Mouse (Mus musculus) limb, embryonic 11.5 days (tissue): ENCODE data around the gene Iqgap2. TPM values are rescaled to one million over a fixed set of nuclear protein-coding genes. Genes with fewer than 3 reads are reported as not detected.

Source experiments
- ATAC-seq: fragments of 200-750 bp; cut with Nextera tagmentation; 2 replicates; pipeline ENCODE4 v1.8.0; 2017; ENCODE audit warnings: low read depth; ENCODE audit not compliant: insufficient number of reproducible peaks, low FRiP score, low TSS enrichment
- DNase-seq: peaks from one replicate; pipeline ENCODE4 v3.0.0-alpha.2; 2015; ENCODE audit warnings: low spot score
- H3K27ac ChIP-seq: fragments of 300-500 bp; sonication (generic); replicated peaks from 2 replicates; pipeline ENCODE4 v1.5.1; 2014; ENCODE audit warnings: low read depth, mild to moderate bottlenecking, low read length
- H3K27me3 ChIP-seq: fragments of 300-500 bp; sonication (generic); 2 replicates; pipeline ENCODE4 v1.6.1; 2014; ENCODE audit warnings: mild to moderate bottlenecking, low read length, mixed read lengths; ENCODE audit not compliant: control insufficient read depth, insufficient read depth
- H3K36me3 ChIP-seq: fragments of 300-500 bp; sonication (generic); 2 replicates; pipeline ENCODE4 v1.6.1; 2014; ENCODE audit warnings: mild to moderate bottlenecking, low read length, moderate library complexity, mixed read lengths; ENCODE audit not compliant: control insufficient read depth, insufficient read depth
- H3K4me1 ChIP-seq: fragments of 300-500 bp; sonication (generic); 2 replicates; pipeline ENCODE4 v1.6.1; 2014; ENCODE audit warnings: low read length, mixed read lengths; ENCODE audit not compliant: control insufficient read depth, insufficient read depth
- H3K4me2 ChIP-seq: fragments of 300-500 bp; sonication (generic); 2 replicates; pipeline ENCODE4 v1.6.1; 2014; ENCODE audit warnings: low read depth, mild to moderate bottlenecking, moderate library complexity; ENCODE audit not compliant: severe bottlenecking
- H3K4me3 ChIP-seq: fragments of 300-500 bp; sonication (generic); 2 replicates; pipeline ENCODE4 v1.5.1; 2014; ENCODE audit warnings: low read depth, low read length
- H3K9ac ChIP-seq: fragments of 300-500 bp; sonication (generic); 2 replicates; pipeline ENCODE4 v1.6.1; 2014; ENCODE audit warnings: mild to moderate bottlenecking, low read length
- H3K9me3 ChIP-seq: fragments of 300-500 bp; sonication (generic); 2 replicates; pipeline ENCODE4 v1.6.1; 2016; ENCODE audit warnings: low read length; ENCODE audit not compliant: control insufficient read depth
- WGBS: fragments of 180-500 bp; shearing (Covaris S2); extraction: QIAGEN DNeasy Blood & Tissue Kit; methylation state at CpG from one replicate; pipeline ENCODE4 v1.1.7; 2014; 5-methylcytosine and 5-hydroxymethylcytosine counted together
- polyA plus RNA-seq: library from polyadenylated mRNA; unstranded; fragments of >200 nt; fragmentation: Nextera tagmentation; extraction: Ambion mirVana; gene quantifications from 2 replicates; pipeline ENCODE4 v1.2.1, GENCODE M21; 2014

The Iqgap2 gene
- polyA plus RNA-seq, 1 experiment from 2014 or later, result 15.3 TPM

DNA sequence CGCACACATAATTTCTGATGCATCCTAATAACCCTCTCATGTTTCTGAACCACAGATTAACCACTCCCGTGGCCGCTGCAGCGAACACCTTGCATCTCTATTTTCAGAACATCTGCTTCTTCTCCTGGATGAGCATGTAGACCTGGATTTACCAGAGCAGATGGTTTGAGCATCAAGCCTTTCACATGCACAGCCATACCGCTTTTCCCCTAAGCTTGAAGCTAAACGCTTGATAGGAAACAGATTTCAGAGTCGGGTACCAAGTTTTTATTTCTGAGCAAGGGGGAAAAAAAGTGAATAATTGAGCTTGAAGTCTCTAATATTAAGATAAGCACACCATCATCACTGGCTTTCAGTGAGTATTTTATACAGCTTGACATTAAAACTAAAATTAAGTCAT lies 144.6 kb downstream of the Iqgap2 start:
- Histone ChIP-seq H3K9ac (no peak overlapping the region), H3K4me3 (no peak overlapping the region), H3K27me3 (no peaks in the 10 kb centered on the region), H3K27ac (no peak overlapping the region), H3K4me1 (no peaks in the 10 kb centered on the region; the same call in 1 of the 2 replicates), H3K4me2 (no peak overlapping the region), H3K36me3 (no peaks in the 10 kb centered on the region), H3K9me3 (no peaks in the 10 kb centered on the region)
- ATAC-seq, result no peak
- DNase-seq, result no peak
- 66% methylated on average over 7 of the region's 7 CpGs for WGBS

DNA sequence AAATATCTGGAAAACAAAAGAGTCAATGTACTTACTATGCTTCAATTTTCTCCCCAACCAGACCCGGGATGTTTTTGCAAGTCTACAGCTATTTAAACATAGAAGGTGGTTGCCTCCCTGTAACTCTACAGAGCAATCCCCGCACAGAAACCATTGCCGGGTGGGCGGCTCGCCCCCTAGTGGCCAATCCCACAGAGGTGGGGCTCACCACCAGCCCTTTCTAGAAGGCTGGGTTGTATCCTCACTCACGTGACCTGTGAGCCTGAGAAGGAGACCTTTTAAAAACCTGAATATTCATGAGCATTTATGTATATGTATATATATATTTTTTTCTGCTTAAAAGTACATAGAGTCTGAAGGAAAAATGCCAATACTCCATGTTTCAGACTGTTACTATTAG lies 145.2 kb downstream of the Iqgap2 start:
- Histone ChIP-seq H3K4me1 (no peaks in the 10 kb centered on the region; the same call in 1 of the 2 replicates), H3K4me2 (no peak overlapping the region), H3K9me3 (no peaks in the 10 kb centered on the region), H3K27me3 (no peaks in the 10 kb centered on the region), H3K9ac (no peak overlapping the region), H3K36me3 (no peaks in the 10 kb centered on the region), H3K27ac (no peak overlapping the region), H3K4me3 (no peak overlapping the region)
- 13% methylated on average over 6 of the region's 6 CpGs for whole genome bisulfite sequencing
- no peak for ATAC-seq
- peak; percentile 71 for DNase-seq

DNA sequence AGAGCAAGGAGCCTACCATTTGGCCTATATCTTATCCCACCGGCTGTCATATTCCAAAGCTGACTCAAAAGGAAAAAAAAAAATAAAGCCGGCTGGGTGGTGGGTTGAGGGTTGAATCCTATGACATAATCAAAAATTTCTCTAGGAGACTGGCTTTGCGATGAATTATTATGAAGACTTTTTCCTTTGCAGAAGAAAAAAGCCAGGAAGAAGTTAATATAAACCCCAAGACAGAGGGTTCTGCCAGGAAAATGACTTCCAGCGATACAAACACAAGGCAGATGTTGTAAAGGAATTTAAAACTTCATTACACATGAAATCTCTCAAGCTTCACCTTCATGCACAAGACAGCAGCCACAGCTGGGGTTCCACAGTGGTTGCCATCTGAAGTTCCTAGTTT lies 146.3 kb downstream of the Iqgap2 start:
- H3K9ac ChIP-seq, result no peak overlapping the region

DNA sequence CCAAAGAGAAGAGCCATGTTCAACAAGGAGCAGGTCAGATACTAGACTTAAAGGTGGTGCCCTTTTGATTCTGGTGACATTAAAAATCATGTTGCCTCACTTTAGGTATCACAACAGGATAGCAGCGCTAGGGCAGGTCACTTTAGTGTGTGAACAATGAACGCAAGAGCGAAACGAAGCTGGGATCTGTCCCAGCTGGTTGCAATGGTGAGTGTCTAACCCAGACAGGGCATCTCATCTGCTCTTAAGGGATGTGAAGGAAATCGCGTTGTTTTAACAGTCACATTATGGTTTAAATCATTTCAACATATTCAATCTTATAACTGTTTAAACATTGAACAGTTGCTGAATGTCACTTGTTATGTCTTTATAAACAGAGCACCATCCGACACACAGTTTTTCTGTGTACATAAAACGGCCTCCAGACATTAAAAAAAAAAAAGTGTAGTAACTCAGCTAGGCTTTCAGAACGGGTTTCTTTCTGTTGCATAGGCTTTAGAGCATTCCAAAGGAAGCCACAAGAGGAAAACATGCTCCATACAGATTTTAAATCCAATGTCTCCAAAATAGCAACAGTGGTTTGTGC lies 148.7 kb downstream of the Iqgap2 start:
- DNase-seq (no peak), ATAC-seq (no peak)
- Histone ChIP-seq H3K9me3 (no peaks in the 10 kb centered on the region), H3K4me2 (no peak overlapping the region), H3K27ac (no peak overlapping the region), H3K9ac (no peak overlapping the region), H3K36me3 (no peaks in the 10 kb centered on the region), H3K4me3 (no peak overlapping the region), H3K4me1 (peaks cover 3% of the 10 kb centered on the region; the same call in 1 of the 2 replicates), H3K27me3 (no peaks in the 10 kb centered on the region)
- 81% methylated on average over 9 of the region's 9 CpGs for whole genome bisulfite sequencing

More for the DNA sequence above, 146.3 kb downstream of the Iqgap2 start:
- no peak overlapping the region for H3K4me3 ChIP-seq
- 77% methylated on average over 4 of the region's 4 CpGs for WGBS
- H3K4me1 ChIP-seq, result no peaks in the 10 kb centered on the region; the same call in 1 of the 2 replicates
- no peak overlapping the region for H3K4me2 ChIP-seq
- no peaks in the 10 kb centered on the region for H3K27me3 ChIP-seq
- H3K36me3 ChIP-seq, result no peaks in the 10 kb centered on the region
- no peak for DNase-seq
- H3K27ac ChIP-seq, result no peak overlapping the region
- no peaks in the 10 kb centered on the region for H3K9me3 ChIP-seq
- no peak for ATAC-seq

DNA sequence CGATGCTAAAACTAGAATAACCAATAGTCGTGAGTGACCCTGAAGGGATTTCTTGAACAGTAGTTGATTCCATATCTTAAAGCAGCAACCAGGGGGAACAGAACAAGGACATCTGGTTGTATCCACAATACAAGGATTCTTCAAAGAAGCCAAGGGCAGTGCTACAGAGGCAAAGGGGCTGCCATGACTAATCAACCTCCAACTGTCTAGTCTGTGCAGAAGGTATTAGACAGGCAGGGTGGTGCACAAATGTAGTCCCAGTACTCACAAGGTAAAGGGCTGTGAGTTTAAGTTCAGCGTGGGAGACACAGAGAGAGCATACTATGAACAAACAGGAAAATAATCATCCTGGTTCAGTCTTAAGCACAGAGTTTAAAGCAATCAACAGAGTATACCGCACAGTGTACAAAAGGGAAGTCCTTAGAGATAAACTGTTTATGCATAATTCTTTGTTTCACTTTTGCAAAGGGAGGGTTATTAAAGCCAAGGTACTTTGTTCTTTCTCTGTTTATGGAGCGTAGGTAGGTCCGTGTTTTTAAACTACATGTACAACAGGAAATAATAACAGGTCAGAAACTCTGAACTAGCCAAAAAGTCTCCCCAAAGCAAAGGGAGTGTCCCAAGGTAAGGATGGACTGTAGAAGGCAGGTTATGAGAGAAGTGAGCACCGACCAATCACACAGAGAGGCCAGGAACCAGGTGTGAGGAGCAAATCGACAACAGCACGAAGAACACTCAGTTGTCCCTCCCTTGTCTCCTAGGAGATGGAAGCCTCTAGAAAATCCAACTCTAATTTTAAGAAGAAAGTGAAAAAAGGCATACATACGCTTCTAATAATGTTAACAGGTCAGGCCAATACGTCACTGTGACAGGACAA lies 149.7 kb downstream of the Iqgap2 start:
- Histone ChIP-seq H3K4me1 (peaks cover 3% of the 10 kb centered on the region; the same call in 1 of the 2 replicates), H3K27me3 (no peaks in the 10 kb centered on the region), H3K27ac (no peak overlapping the region), H3K9ac (no peak overlapping the region), H3K4me2 (no peak overlapping the region), H3K36me3 (no peaks in the 10 kb centered on the region), H3K4me3 (no peak overlapping the region), H3K9me3 (no peaks in the 10 kb centered on the region)
- DNase-seq (no peak), ATAC-seq (no peak)
- WGBS, result 87% methylated on average over 11 of the region's 11 CpGs

GRCm38 (mm10) chr13:95739651-95740050 lies 152.1 kb downstream of the Iqgap2 start:
- H3K27me3 ChIP-seq, result no peaks in the 10 kb centered on the region
- H3K36me3 ChIP-seq, result no peaks in the 10 kb centered on the region
- H3K4me2 ChIP-seq, result no peak overlapping the region
- no peak overlapping the region for H3K4me3 ChIP-seq
- no peak for DNase-seq
- peaks cover 3% of the 10 kb centered on the region; the same call in 1 of the 2 replicates for H3K4me1 ChIP-seq
- WGBS, result 78% methylated on average over 5 of the region's 5 CpGs
- H3K9me3 ChIP-seq, result no peaks in the 10 kb centered on the region
- no peak overlapping the region for H3K27ac ChIP-seq
- no peak overlapping the region for H3K9ac ChIP-seq
- ATAC-seq, result no peak

- no peaks in the 10 kb centered on the region for H3K27me3 ChIP-seq
- ATAC-seq (no peak), DNase-seq (no peak)
- H3K9me3 ChIP-seq, result no peaks in the 10 kb centered on the region
- peaks cover 2% of the 10 kb centered on the region; the same call in 1 of the 2 replicates for H3K36me3 ChIP-seq
- no peak overlapping the region for H3K27ac ChIP-seq
- no peak overlapping the region for H3K9ac ChIP-seq
- H3K4me2 ChIP-seq, result no peak overlapping the region
- H3K4me1 ChIP-seq, result no peaks in the 10 kb centered on the region
- no peak overlapping the region for H3K4me3 ChIP-seq
- WGBS, result 95% methylated on average over 4 of the region's 4 CpGs
These were observed 161.2 kb downstream of the Iqgap2 start for GRCm38 (mm10) chr13:95730491-95730890.

DNA sequence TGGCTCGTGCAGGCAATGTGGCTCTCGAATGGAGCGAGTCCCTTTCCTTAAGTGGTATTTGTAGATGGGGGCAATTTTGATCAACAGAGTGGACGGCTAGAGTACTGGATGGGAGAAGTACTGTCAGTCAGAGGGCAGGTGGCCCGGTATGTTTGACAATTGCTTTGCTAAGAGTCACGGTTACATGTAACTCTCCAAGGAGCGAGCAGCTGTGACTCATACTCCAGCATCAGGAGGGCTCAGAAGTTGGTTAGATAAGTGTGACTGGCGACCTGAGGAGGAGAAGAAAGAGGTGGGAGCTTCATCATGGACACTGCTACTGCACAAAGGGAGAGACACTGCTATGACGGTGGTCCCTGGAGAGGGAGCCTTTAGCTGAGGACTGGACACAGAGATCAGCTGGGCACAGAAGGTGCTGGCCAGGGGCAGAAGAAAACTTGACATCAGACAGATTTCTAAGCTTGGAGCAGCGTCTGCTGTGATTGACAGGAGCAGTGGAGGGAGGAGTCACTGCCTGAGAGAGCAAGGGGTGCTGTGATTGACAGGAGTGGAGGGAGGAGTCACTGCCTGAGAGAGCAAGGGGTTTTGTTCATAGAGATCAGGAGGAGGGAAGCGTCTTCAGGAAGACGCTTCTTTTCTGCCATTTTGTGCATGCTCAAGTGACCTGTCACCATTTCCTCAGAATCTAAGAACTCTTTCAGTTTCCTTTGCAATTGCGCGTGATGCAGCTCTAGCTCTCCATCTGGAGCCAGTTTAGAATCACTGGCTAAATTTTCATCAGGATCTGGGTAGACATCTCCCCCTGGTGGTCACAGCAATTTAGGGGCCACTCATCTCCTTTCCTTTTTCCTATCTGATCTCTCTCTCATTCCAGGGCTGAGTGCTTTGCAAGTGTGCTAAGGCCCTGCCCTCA lies 172.1 kb downstream of the Iqgap2 start:
- Histone ChIP-seq H3K4me3 (no peak overlapping the region), H3K9ac (0 out of 2 replicates have a peak overlapping the region, but pooled peaks have one; percentile 17), H3K9me3 (no peaks in the 10 kb centered on the region), H3K4me1 (no peaks in the 10 kb centered on the region), H3K27ac (no peak overlapping the region), H3K4me2 (0 out of 2 replicates have a peak overlapping the region, but pooled peaks have one; percentile 19), H3K27me3 (no peaks in the 10 kb centered on the region), H3K36me3 (no peaks in the 10 kb centered on the region)
- WGBS, result 58% methylated on average over 14 of the region's 14 CpGs
- ATAC-seq (peak; percentile 67; the same call in 1 of the 2 replicates), DNase-seq (peak; percentile 82)
